Mouse (Mus musculus) liver, embryonic 14.5 days (tissue): ENCODE data around the gene Gm11627.

Experiments used
- CTCF ChIP-seq: IDR thresholded peaks from 2 replicates; pipeline ENCODE4 v1.5.1; 2016; ENCODE audit warnings: antibody characterized with exemption, low read depth, control low read depth
- EP300 ChIP-seq: IDR thresholded peaks from 2 replicates; pipeline ENCODE4 v1.6.1; 2016; ENCODE audit warnings: antibody characterized with exemption, low read depth

DNA sequence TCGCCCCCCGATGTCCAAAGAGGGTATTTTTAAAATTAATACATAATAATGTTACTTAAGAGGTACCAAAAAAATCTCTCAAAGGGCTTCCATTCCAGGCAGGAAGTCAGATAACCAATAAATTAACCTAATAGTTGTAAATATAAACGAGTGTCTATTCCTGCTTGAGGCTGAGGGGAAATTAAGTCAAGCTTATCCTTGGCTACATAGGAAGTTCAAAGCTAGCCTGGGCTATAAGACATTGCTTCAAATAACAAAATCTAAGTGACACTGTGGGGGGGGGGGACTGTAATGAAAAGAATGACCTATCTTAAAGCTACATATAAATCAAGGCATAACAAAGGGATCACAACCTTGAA, 22.6 kb downstream of the Gm11627 start:
- TF ChIP-seq CTCF (no peak), EP300 (no peak)
